In genomic region chr2:33795001-33795580, GRCm38 (mm10) we compare ENCODE assay signal across 10 mouse cellular contexts.
DNase-seq lines count a peak whose midpoint lies in the region; ATAC-seq lines count a peak whose summit lies in the region.
"Had no signal": no experiment of that assay in that cellular context is flagged by ENCODE, and none has a peak within 500 bp of the region (broad histone marks: within the 10 kb centered on the region; RNA-seq: fewer than 3 reads in every experiment).

No protein-coding gene starts in this region.

- no peaks in the 10 kb centered on the region for H3K27me3 ChIP-seq in limb, embryonic 11.5 days (ENCODE audit: control insufficient read depth, insufficient read depth, low read length)
- H3K27me3 ChIP-seq: kidney, embryonic 15.5 days had no signal

- no peak overlapping the region for H3K4me3 ChIP-seq in limb, embryonic 11.5 days (ENCODE audit: low read depth, low read length)
- H3K4me3 ChIP-seq: kidney, embryonic 15.5 days had no signal

- H3K36me3 ChIP-seq in limb, embryonic 11.5 days (ENCODE audit: control insufficient read depth, insufficient read depth, low read length): no peaks in the 10 kb centered on the region

- peak overlapping the region; percentile 44 for H3K9ac ChIP-seq in limb, embryonic 11.5 days (ENCODE audit: low read length)
- H3K9ac ChIP-seq: kidney, embryonic 15.5 days had no signal

- H3K27ac ChIP-seq in limb, embryonic 11.5 days (replicated peaks; ENCODE audit: low read depth, low read length): no peak overlapping the region
- H3K27ac ChIP-seq: kidney, embryonic 15.5 days had no signal

- no peak overlapping the region for H3K4me2 ChIP-seq in limb, embryonic 11.5 days (ENCODE audit: low read depth, severe bottlenecking)
- H3K4me2 ChIP-seq: kidney, embryonic 15.5 days had no signal

- peaks cover 25% of the 10 kb centered on the region for H3K4me1 ChIP-seq in limb, embryonic 11.5 days (ENCODE audit: control insufficient read depth, insufficient read depth, low read length)

- peak; percentile 13; the same call in 1 of the 2 replicates for ATAC-seq in cerebellum, adult (ENCODE audit: insufficient number of reproducible peaks, low FRiP score, low TSS enrichment)
- no peak for ATAC-seq in limb, embryonic 11.5 days (ENCODE audit: insufficient number of reproducible peaks, low FRiP score, low TSS enrichment, low read depth)

- DNase-seq in cerebellum, postnatal 4 days (ENCODE audit: low spot score in 2 of 2): no peak
- peak; percentile 46 for DNase-seq in right cerebral cortex, postnatal 25 days
- no peak for DNase-seq in right cerebral cortex, postnatal 4 days
- DNase-seq in limb, embryonic 11.5 days (ENCODE audit: low spot score): no peak
- DNase-seq in right cerebral cortex, postnatal 36 days (ENCODE audit: low spot score in 2 of 2): peak; percentile 55 to 77
- no peak for DNase-seq in kidney, adult 9 months
- no peak for DNase-seq in embryo, embryonic 11 days
- DNase-seq: adrenal gland, adult 2 months had no signal

- 92% methylated on average over 7 of the region's 7 CpGs for WGBS in limb, embryonic 11.5 days

- H3K9me3 ChIP-seq in limb, embryonic 11.5 days (ENCODE audit: control insufficient read depth, low read length): no peaks in the 10 kb centered on the region
- H3K9me3 ChIP-seq: kidney, embryonic 15.5 days had no signal

Comparison
In these comparisons a context has a peak if more than half of its experiments do, and no peak if none do; other contexts are left out.
1. DNase-seq: peak in right cerebral cortex, postnatal 25 days (single experiment) and right cerebral cortex, postnatal 36 days (2 of 2); none in cerebellum, postnatal 4 days (0 of 2), right cerebral cortex, postnatal 4 days (single experiment), limb, embryonic 11.5 days (single experiment), kidney, adult 9 months (single experiment) and embryo, embryonic 11 days (single experiment).